Comparison of ENCODE assay signal across 9 mouse cellular contexts in the genomic region with DNA sequence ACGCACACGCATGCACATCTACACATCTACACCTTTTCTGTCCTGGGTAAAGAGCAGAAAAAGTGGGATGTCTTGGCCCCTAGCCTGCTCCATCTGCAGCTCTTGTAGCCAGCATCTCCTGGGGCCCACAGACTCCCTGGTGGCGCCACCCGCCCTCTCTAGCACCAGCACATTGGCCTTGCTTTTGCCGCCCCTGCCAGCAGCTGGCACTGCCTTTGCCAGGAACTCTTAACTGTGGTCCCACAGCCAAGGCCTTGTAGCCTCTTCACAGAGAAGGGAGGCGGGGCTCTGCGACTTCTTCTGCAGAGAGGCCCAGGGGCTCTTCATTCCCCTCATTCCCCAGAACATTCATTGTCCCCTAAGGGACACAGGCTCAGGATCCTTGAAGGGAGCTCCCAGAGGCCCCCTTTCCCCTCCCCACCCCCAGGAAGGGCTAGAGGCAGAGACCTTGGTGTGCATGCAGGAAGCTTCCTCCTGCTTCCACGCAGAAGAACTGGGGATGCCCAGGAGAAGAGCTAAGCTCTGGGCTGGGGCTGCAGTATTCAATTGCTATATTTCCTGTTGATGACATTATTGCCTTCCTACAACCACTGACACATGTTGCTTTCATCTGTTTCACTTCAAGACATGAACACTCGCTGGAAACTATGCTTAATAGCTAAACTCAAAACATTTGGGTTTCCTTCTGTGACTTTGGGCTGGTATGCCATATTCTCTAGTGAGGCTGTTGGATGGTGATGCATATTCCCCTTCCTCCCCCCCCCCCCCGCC. TPM values are rescaled to one million over a fixed set of nuclear protein-coding genes. Genes with fewer than 3 reads are reported as not detected.
DNase-seq lines count a peak whose midpoint lies in the region; ATAC-seq lines count a peak whose summit lies in the region.
"Had no signal": no experiment of that assay in that cellular context is flagged by ENCODE, and none has a peak within 500 bp of the region (broad histone marks: within the 10 kb centered on the region; RNA-seq: fewer than 3 reads in every experiment).

No protein-coding gene starts in this region.

- WGBS in forebrain, embryonic 13.5 days: 66% methylated on average over 10 of the region's 10 CpGs
- 81% methylated on average over 9 of the region's 10 CpGs for WGBS in forebrain, embryonic 11.5 days

- H3K27me3 ChIP-seq in forebrain, embryonic 13.5 days: no peaks in the 10 kb centered on the region
- H3K27me3 ChIP-seq in forebrain, embryonic 11.5 days (ENCODE audit: control insufficient read depth, insufficient read depth, low read length): no peaks in the 10 kb centered on the region

- H3K4me3 ChIP-seq in forebrain, embryonic 13.5 days: no peak overlapping the region
- no peak overlapping the region for H3K4me3 ChIP-seq in forebrain, embryonic 11.5 days (ENCODE audit: low read depth, low read length)

- no peak overlapping the region for H3K4me2 ChIP-seq in forebrain, embryonic 13.5 days
- no peak overlapping the region for H3K4me2 ChIP-seq in forebrain, embryonic 11.5 days (ENCODE audit: low read depth, low read length, severe bottlenecking)

- no peak for DNase-seq in forebrain, embryonic 11.5 days (ENCODE audit: low spot score)
- peak; percentile 79 for DNase-seq in ovary, adult 18-20 months (ENCODE audit: low spot score)
- DNase-seq in ovary, postnatal 10 days (ENCODE audit: low spot score): no peak
- peak; percentile 24 for DNase-seq in heart, postnatal 4 days
- DNase-seq in skeletal muscle tissue, adult 2 months (ENCODE audit: low read depth, low spot score): peak; percentile 38
- no peak for DNase-seq in thymus, postnatal 4 days
- no peak for DNase-seq in kidney, postnatal 14 days

- no peak overlapping the region for H3K27ac ChIP-seq in forebrain, embryonic 13.5 days
- no peak overlapping the region for H3K27ac ChIP-seq in forebrain, embryonic 11.5 days (ENCODE audit: low read depth, low read length)
- H3K27ac ChIP-seq: kidney, postnatal 0 days had no signal

- 0 out of 2 replicates have a peak, but pooled peaks have one; percentile 36 for ATAC-seq in forebrain, embryonic 13.5 days
- ATAC-seq in forebrain, embryonic 11.5 days (replicated peaks; ENCODE audit: low FRiP score): no peak

- H3K36me3 ChIP-seq in forebrain, embryonic 13.5 days (ENCODE audit: poor library complexity, severe bottlenecking): no peaks in the 10 kb centered on the region
- no peaks in the 10 kb centered on the region for H3K36me3 ChIP-seq in forebrain, embryonic 11.5 days (ENCODE audit: control insufficient read depth, insufficient read depth, low read length)

- H3K4me1 ChIP-seq in forebrain, embryonic 13.5 days: peaks cover 8% of the 10 kb centered on the region; the same call in 1 of the 2 replicates
- 0 out of 2 replicates have a peak, but pooled peaks cover 2% of the 10 kb centered on the region for H3K4me1 ChIP-seq in forebrain, embryonic 11.5 days (replicated peaks; ENCODE audit: control insufficient read depth, insufficient read depth, low read length)

- no peaks in the 10 kb centered on the region for H3K9me3 ChIP-seq in forebrain, embryonic 13.5 days (replicated peaks)
- H3K9me3 ChIP-seq in forebrain, embryonic 11.5 days (ENCODE audit: control insufficient read depth, low read length): no peaks in the 10 kb centered on the region

- no peak overlapping the region for H3K9ac ChIP-seq in forebrain, embryonic 13.5 days
- no peak overlapping the region for H3K9ac ChIP-seq in forebrain, embryonic 11.5 days (ENCODE audit: low read length)

RNA-seq across cellular contexts. Expression of a gene that starts 19.2 kb away (rescaled TPM):
- polyA plus RNA-seq in forebrain, embryonic 13.5 days (2015; fragmentation: Nextera tagmentation; extraction: Ambion mirVana): 9.6 and 11.4 TPM in 2 replicates
- 20.9 and 23.9 TPM in 2 replicates for polyA plus RNA-seq in forebrain, embryonic 11.5 days (2014; fragmentation: Nextera tagmentation; extraction: Ambion mirVana)
- 1 to 10 TPM; 5.8 to 6.3 TPM for total RNA-seq in heart, postnatal 4 days (2021)

Comparison
In these comparisons a context has a peak if more than half of its experiments do, and no peak if none do; other contexts are left out.
1. DNase-seq: peak in ovary, adult 18-20 months (single experiment), heart, postnatal 4 days (single experiment) and skeletal muscle tissue, adult 2 months (single experiment); none in forebrain, embryonic 11.5 days (single experiment), ovary, postnatal 10 days (single experiment), thymus, postnatal 4 days (single experiment) and kidney, postnatal 14 days (single experiment).